Mouse (Mus musculus): ENCODE results near the gene Retreg3. TPM values are rescaled to one million over a fixed set of nuclear protein-coding genes. Genes with fewer than 3 reads are reported as not detected.

Gene Retreg3
- polyA plus RNA-seq, 2 experiments = 11.3 to 53.6 TPM

- ATAC-seq (ENCODE audit: low FRiP score, low read depth) (peak; percentile 88), DNase-seq (ENCODE audit: low spot score) (peak; percentile 91)
- Histone ChIP-seq H3K27me3 (ENCODE audit: control insufficient read depth, insufficient read depth, low read length) (peaks cover 34% of the 10 kb centered on the region), H3K9me3 (ENCODE audit: control insufficient read depth, low read length) (no peaks in the 10 kb centered on the region), H3K4me3 (replicated peaks; ENCODE audit: low read length) (peak within 1 kb of the TSS; percentile 67), H3K27ac (replicated peaks; ENCODE audit: low read depth, low read length) (peak within 1 kb of the TSS; percentile 78), H3K4me2 (replicated peaks; ENCODE audit: low read depth, low read length, severe bottlenecking) (peak within 1 kb of the TSS; percentile 92), H3K36me3 (ENCODE audit: control insufficient read depth, insufficient read depth, low read length) (peaks cover 6% of the 10 kb centered on the region; the same call in 1 of the 2 replicates), H3K4me1 (ENCODE audit: control insufficient read depth, insufficient read depth, low read length) (peaks cover 19% of the 10 kb centered on the region), H3K9ac (ENCODE audit: low read depth, low read length, severe bottlenecking) (peak within 1 kb of the TSS; percentile 84)
- TF ChIP-seq POLR2A (IDR thresholded peaks at IDR 0.05; ENCODE audit: borderline replicate concordance, extremely low read depth, insufficient read depth, insufficient read length) = peak; percentile 62; the same call in 1 of the 2 replicates
- under 1% methylated on average over 46 of the region's 51 CpGs for WGBS
These were observed 37.2 kb downstream of the Retreg3 start, which contains the start of gene Coasy for GRCm38 (mm10) chr11:101082208-101083082. Gene Coasy, plus strand, starts transcription at chr11:101082565.

GRCm38 (mm10) chr11:101081659-101082058 lies 38.0 kb downstream of the Retreg3 start:
- peaks cover 18% of the 10 kb centered on the region for H3K4me1 ChIP-seq (ENCODE audit: control insufficient read depth, insufficient read depth, low read length)
- peaks cover 34% of the 10 kb centered on the region for H3K27me3 ChIP-seq (ENCODE audit: control insufficient read depth, insufficient read depth, low read length)
- peak overlapping the region; percentile 35 for H3K9ac ChIP-seq (ENCODE audit: low read depth, low read length, severe bottlenecking)
- H3K4me3 ChIP-seq (replicated peaks; ENCODE audit: low read length) = peak overlapping the region; percentile 67
- H3K36me3 ChIP-seq (ENCODE audit: control insufficient read depth, insufficient read depth, low read length) = peaks cover 6% of the 10 kb centered on the region; the same call in 1 of the 2 replicates
- ATAC-seq (ENCODE audit: low FRiP score, low read depth) (no peak), DNase-seq (ENCODE audit: low spot score) (no peak)
- no peaks in the 10 kb centered on the region for H3K9me3 ChIP-seq (ENCODE audit: control insufficient read depth, low read length)
- no peak overlapping the region for H3K27ac ChIP-seq (replicated peaks; ENCODE audit: low read depth, low read length)
- TF ChIP-seq POLR2A (IDR thresholded peaks at IDR 0.05; ENCODE audit: borderline replicate concordance, extremely low read depth, insufficient read depth, insufficient read length) = no peak
- WGBS = 8% methylated on average over 10 of the region's 10 CpGs
- H3K4me2 ChIP-seq (replicated peaks; ENCODE audit: low read depth, low read length, severe bottlenecking) = peak overlapping the region; percentile 92

- peaks cover 34% of the 10 kb centered on the region for H3K27me3 ChIP-seq (ENCODE audit: control insufficient read depth, insufficient read depth, low read length)
- no peak overlapping the region for H3K4me2 ChIP-seq (replicated peaks; ENCODE audit: low read depth, low read length, severe bottlenecking)
- no peak overlapping the region for H3K9ac ChIP-seq (ENCODE audit: low read depth, low read length, severe bottlenecking)
- DNase-seq (ENCODE audit: low spot score) (no peak), ATAC-seq (ENCODE audit: low FRiP score, low read depth) (no peak)
- peaks cover under 1% of the 10 kb centered on the region; the same call in 1 of the 2 replicates for H3K36me3 ChIP-seq (ENCODE audit: control insufficient read depth, insufficient read depth, low read length)
- WGBS = 62% methylated on average over 5 of the region's 5 CpGs
- H3K4me3 ChIP-seq (replicated peaks; ENCODE audit: low read length) = no peak overlapping the region
- H3K4me1 ChIP-seq (ENCODE audit: control insufficient read depth, insufficient read depth, low read length) = peaks cover 9% of the 10 kb centered on the region
- H3K9me3 ChIP-seq (ENCODE audit: control insufficient read depth, low read length) = no peaks in the 10 kb centered on the region
- no peak for TF ChIP-seq POLR2A (IDR thresholded peaks at IDR 0.05; ENCODE audit: borderline replicate concordance, extremely low read depth, insufficient read depth, insufficient read length)
- H3K27ac ChIP-seq (replicated peaks; ENCODE audit: low read depth, low read length) = no peak overlapping the region
These were observed 39.3 kb downstream of the Retreg3 start for GRCm38 (mm10) chr11:101080421-101080820.

- H3K36me3 ChIP-seq (ENCODE audit: control insufficient read depth, insufficient read depth, low read length) = no peaks in the 10 kb centered on the region
- no peak for TF ChIP-seq POLR2A (IDR thresholded peaks at IDR 0.05; ENCODE audit: borderline replicate concordance, extremely low read depth, insufficient read depth, insufficient read length)
- peak overlapping the region; percentile 24; the same call in 1 of the 2 replicates for H3K4me2 ChIP-seq (replicated peaks; ENCODE audit: low read depth, low read length, severe bottlenecking)
- H3K4me1 ChIP-seq (ENCODE audit: control insufficient read depth, insufficient read depth, low read length) = peaks cover 9% of the 10 kb centered on the region
- no peak overlapping the region for H3K27ac ChIP-seq (replicated peaks; ENCODE audit: low read depth, low read length)
- peaks cover 34% of the 10 kb centered on the region for H3K27me3 ChIP-seq (ENCODE audit: control insufficient read depth, insufficient read depth, low read length)
- DNase-seq (ENCODE audit: low spot score) (no peak), ATAC-seq (ENCODE audit: low FRiP score, low read depth) (no peak)
- no peak overlapping the region for H3K9ac ChIP-seq (ENCODE audit: low read depth, low read length, severe bottlenecking)
- peak overlapping the region; percentile 15; the same call in 1 of the 2 replicates for H3K4me3 ChIP-seq (replicated peaks; ENCODE audit: low read length)
- WGBS = 1% methylated on average over 20 of the region's 27 CpGs
- H3K9me3 ChIP-seq (ENCODE audit: control insufficient read depth, low read length) = no peaks in the 10 kb centered on the region
These were observed 39.9 kb downstream of the Retreg3 start for GRCm38 (mm10) chr11:101079746-101080145.

GRCm38 (mm10) chr11:101078121-101078520 lies 41.6 kb downstream of the Retreg3 start, which contains the start of gene Hsd17b1:
Gene Hsd17b1, plus strand, starts transcription at chr11:101078411.
- WGBS = 66% methylated on average over 9 of the region's 9 CpGs
- Histone ChIP-seq H3K27ac (replicated peaks; ENCODE audit: low read depth, low read length) (no peak within 1 kb of the TSS), H3K4me3 (replicated peaks; ENCODE audit: low read length) (0 out of 2 replicates have a peak within 1 kb of the TSS, but pooled peaks have one; percentile 15), H3K27me3 (ENCODE audit: control insufficient read depth, insufficient read depth, low read length) (peaks cover 34% of the 10 kb centered on the region), H3K9ac (ENCODE audit: low read depth, low read length, severe bottlenecking) (no peak within 1 kb of the TSS), H3K9me3 (ENCODE audit: control insufficient read depth, low read length) (no peaks in the 10 kb centered on the region), H3K4me2 (replicated peaks; ENCODE audit: low read depth, low read length, severe bottlenecking) (no peak within 1 kb of the TSS), H3K4me1 (ENCODE audit: control insufficient read depth, insufficient read depth, low read length) (peaks cover 3% of the 10 kb centered on the region; the same call in 1 of the 2 replicates), H3K36me3 (ENCODE audit: control insufficient read depth, insufficient read depth, low read length) (no peaks in the 10 kb centered on the region)
- DNase-seq (ENCODE audit: low spot score) (no peak), ATAC-seq (ENCODE audit: low FRiP score, low read depth) (no peak)
- no peak for TF ChIP-seq POLR2A (IDR thresholded peaks at IDR 0.05; ENCODE audit: borderline replicate concordance, extremely low read depth, insufficient read depth, insufficient read length)

Data from limb, embryonic 14.5 days (tissue).